Mouse (Mus musculus) right cerebral cortex, postnatal 10 days (tissue): ENCODE data around the gene Sele.

Experiments used
- DNase-seq, 2 experiments: peaks; one replicate each; pipeline ENCODE4 v3.0.0; 2021; ENCODE audit warnings: low spot score in 2 of 2

Gene Sele

GRCm38 (mm10) chr1:164072001-164072400 is 24.0 kb downstream of the Sele start:
- no peak for DNase-seq

- no peak for DNase-seq
Observed at GRCm38 (mm10) chr1:164073091-164073490, 25.1 kb downstream of the Sele start.

DNA sequence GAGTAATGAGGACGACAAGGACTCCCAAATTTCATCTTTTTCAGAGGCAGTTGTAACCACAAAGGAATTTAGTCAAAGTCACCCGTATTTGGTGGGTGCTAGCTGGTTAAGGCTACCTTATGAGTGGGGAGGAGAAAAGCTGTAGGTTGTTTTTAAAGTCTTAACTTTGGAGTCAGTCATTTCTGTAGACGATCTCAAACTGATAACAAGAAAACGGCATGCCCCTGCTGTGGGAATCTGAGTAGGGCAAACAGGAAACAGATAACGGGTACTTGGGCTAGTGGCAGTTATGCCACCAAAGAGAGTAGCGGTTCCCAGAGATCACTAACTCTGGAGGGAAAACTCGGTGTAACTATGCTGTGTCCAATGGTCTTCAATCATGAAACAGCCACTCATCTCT is 25.8 kb downstream of the Sele start:
- DNase-seq = no peak

- no peak for DNase-seq
Observed at GRCm38 (mm10) chr1:164074606-164075140, 26.6 kb downstream of the Sele start.

DNA sequence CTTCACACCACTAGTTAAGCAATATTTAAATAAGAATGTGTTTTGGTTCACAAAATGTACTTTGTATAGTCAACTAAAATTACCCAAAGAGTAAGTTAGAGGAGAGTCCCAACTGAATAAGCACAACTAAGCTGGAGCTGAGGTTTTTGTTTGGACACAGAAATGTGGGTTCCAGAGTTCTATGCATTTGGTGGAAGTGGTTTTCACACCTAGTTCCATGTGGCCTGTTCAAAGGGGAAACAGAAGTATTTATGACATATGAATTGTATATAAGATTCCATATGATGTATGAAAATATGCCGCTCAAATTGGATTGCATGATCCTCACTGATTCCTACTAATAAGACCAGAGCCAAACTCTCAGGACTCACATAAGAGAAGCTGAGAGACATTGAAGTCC is 27.4 kb downstream of the Sele start:
- DNase-seq = no peak

DNA sequence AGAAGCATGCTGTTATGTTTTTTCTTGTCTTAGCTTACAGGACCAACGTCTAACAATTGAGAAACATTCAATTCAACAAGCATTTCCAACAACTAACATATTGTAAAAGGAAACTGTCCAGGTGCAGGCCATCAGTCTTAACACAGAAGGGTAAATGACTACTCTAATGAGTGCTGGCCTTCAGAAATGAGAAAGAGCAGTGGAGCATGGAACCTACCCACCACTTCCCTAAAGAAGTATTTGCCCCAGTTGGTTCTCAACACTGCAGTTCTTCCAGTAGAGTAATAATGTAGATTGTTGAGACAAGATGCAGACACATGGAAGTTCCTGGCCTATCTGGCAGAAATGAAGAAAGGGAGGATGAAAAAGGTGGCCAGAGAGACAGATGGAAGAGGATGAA is 28.4 kb downstream of the Sele start:
- no peak for DNase-seq

- DNase-seq = no peak
Observed at GRCm38 (mm10) chr1:164077031-164077430, 29.0 kb downstream of the Sele start.

DNA sequence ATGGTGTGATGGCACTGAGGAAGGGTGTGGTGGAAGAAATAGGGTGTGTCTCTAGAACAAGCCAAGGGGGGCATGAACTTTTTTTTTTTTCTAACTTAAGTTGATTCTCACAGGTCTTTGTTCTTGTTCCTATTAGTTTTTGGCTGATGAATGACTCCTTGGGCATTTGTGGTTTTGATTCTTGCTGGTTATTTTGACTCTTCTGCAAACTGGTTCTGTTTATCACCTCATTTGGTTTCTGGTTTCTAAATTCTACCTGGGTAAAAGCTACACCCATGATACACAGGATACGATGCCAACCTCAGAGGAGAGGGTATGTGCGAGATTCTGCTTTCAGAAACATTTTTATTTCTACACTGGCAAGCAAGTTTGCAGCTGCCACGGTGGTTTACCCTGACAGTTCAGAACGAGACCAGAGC is 30.3 kb downstream of the Sele start:
- DNase-seq = no peak

- no peak for DNase-seq
Observed at GRCm38 (mm10) chr1:164079091-164079490, 31.1 kb downstream of the Sele start.

DNA sequence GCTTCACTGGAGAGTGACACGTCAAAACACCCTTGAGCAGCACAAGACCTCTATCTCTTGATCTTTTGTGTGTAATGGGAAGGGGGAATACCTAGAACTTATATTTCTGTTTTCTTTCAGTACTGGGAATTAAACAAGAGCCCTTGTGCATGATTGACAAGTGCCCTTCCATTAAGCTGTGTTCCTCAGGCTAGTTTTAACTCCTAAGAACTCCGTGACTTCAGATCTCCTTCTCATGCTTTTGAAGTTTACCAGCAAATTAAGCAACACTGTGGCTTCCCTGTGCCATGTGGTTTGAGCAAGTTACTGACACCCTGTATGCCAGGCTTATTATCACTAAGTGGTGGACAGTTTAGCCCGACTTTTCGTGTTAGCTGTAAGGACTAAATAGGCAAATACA is 35.0 kb downstream of the Sele start:
- DNase-seq = no peak

DNA sequence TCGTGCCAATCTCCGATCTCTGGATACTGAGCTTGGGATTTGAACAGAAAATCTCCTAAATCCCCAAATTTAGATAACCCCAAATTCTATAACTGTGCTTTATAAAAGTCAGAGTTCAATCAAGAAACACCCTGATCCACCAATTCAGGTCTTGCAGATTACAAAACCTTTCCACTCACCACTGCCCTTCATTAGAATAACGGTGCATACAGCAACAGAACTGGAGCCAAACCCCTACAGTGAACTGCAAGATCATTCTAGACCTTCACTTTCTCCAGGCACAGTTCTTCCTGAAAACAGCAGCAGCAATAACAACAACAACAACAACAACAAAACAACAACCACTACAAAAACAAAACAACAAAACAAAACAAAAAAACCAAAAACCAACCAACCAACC is 38.8 kb downstream of the Sele start:
- no peak for DNase-seq

DNA sequence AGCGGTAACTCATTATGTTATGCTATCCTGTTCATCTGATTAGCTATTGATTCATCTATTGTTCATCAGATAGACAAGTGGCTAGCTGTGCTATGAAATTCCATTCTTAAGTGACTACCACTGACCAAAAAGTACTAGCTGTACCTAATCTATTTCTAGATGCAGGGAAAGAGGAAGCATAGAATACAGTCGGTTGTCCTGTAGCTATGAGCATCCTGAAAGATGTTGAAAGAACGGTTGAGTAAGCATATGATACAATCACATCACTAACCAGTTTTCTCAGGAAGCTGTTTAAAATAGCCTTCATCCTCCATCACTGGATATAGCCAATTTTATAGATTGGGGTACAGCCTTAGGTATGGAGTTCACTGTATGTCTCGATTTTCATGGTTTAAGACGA is 39.8 kb downstream of the Sele start:
- no peak for DNase-seq

GRCm38 (mm10) chr1:164096780-164097179 is 48.7 kb downstream of the Sele start:
- DNase-seq = no peak

DNA sequence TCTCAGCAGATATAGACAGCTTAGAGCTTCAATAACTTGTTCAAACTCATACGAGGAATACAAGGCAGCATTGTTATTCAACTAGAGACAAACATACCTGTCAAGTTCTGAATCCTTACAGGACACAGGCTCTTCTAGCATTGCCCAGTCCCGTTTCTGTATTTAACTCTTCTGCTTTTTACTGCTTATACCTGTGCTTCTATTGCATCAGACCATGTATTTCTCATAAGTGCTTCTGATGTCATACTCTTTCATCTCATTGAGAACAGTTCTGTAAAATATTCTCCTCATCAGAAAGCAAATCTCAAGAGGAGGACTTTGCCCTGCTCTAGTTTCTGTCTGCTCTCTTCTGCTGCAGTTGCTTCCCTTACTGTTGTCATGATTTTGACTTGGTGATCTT is 49.9 kb downstream of the Sele start:
- DNase-seq = no peak

DNA sequence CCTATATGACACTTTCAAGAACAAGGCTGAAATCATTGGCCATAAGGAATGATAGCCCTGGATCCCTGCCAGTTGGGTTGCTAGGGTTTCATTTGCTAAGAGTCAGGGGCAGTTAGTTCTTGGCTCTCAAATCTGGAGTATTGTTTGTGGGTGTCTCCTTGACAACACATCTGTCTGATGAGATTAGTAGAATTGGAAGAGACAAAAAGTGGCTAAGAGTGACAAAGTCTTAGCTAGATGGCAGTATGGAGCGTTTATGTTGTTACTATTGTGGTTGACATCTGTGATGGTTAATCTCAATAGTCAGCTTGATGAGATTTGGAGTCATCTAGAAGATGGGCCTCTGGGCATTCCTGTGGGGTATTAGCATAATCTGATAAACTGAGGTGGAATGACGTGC is 50.3 kb downstream of the Sele start:
- no peak for DNase-seq
